Mouse (Mus musculus) CD4-positive, CD25-positive, alpha-beta regulatory T cell, adult 4 months (primary cell): ENCODE measurements around the gene Flt1. TPM values are rescaled to one million over a fixed set of nuclear protein-coding genes. Genes with fewer than 3 reads are reported as not detected.
A peak's percentile ranks its signal among the peaks of the same experiment; 100 is the strongest.
"Not testable (repeated sequence)": the region's sequence is repeated elsewhere in the genome, so short reads cannot be mapped to it uniquely, and the experiment has no call there.

Experiments used
- ATAC-seq: one replicate; pipeline ENCODE4 v1.8.0; 2017
- polyA plus RNA-seq, 2 experiments: library from polyadenylated mRNA; unstranded; fragments of 100-300 nt; shearing (Covaris generic); gene quantifications; one replicate each; pipeline ENCODE4 v1.2.1; 2017

The Flt1 gene
- polyA plus RNA-seq, 2 experiments from 2014 or later, result 0.13 TPM; not detected in 1

DNA sequence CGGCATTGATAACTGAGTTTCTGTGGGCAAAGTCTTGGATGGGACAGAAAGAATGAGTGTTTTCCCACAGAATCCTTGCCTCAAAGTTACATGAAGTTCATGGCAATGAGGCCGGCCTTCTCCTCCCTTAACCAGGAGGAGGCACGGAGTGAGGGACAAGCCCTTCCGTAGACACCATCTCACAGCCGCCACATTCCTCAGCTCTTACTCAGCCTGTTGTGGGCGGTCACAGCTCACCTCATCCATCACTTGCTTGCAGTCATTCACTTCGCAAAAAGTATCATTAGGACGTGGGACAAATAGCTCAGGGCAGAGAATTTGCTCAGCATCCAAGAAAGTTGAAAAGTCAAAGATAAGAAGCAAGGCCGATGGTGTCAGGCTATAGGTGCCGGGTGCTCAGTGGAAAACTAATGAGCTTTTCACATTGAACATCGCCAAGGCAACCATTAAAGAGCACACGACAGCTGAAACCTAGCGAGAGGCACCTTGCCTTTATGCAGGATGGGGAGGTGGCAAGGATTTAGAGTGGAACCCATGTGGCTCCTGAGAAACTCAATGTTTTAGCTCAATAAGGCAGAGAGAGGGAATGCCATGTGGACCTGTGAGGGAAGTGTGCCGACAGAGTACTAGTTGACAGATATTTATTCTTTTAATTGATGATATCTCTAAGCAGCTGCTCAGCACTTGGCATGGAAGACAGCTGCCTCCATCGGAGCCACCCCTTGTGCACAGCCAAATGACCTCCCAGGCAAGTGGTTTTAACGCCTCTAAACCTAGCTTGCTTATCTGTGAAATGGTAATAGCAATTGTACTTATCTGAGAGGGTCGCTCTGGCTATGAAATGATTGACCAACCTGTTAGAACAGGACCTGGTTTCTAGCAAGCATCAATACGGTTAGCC, 124.1 kb downstream of the Flt1 start:
- ATAC-seq, result no peak

DNA sequence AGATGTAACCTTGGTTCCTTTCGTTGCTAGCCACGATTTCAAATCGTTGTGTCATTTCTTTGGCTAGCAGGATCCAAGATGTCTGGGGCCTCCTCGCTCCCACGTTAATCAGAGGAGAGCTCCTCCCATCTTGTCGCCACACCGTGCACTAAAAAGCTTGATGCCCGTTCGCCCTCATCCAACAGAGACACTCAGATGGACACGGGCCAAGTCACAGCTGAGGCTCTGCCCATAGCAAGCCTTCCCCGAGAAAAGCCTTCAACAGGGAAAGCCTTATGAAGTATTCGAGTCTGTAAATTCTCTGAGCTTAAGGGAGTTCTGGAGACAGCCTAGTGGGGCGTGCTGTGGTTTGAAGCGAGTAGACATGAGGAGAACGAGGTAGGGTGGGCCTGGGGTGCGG, 128.0 kb downstream of the Flt1 start:
- ATAC-seq, result no peak

GRCm38 (mm10) chr5:147589814-147590213, 136.0 kb downstream of the Flt1 start:
- no peak for ATAC-seq

DNA sequence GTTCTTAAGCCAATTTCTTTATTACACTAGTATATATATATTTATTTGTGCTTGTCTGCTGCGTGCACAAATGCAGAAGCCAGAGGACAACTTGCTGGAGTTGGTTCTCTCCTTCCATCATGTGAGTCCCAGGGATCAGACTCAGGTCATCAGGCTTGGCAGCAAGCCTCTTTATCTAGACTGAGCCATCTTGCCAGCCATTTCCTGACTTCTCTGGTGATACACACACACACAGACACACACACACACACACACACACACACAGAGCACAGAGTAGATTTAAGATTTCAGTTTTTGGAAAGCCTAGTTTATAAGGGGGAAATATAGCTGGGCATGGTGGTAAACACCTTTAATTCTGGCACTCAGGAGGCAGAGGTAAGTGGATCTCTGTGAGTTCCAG, 140.7 kb downstream of the Flt1 start:
- ATAC-seq, result no peak

- no peak for ATAC-seq
These were observed 141.2 kb downstream of the Flt1 start for GRCm38 (mm10) chr5:147584648-147585047.

DNA sequence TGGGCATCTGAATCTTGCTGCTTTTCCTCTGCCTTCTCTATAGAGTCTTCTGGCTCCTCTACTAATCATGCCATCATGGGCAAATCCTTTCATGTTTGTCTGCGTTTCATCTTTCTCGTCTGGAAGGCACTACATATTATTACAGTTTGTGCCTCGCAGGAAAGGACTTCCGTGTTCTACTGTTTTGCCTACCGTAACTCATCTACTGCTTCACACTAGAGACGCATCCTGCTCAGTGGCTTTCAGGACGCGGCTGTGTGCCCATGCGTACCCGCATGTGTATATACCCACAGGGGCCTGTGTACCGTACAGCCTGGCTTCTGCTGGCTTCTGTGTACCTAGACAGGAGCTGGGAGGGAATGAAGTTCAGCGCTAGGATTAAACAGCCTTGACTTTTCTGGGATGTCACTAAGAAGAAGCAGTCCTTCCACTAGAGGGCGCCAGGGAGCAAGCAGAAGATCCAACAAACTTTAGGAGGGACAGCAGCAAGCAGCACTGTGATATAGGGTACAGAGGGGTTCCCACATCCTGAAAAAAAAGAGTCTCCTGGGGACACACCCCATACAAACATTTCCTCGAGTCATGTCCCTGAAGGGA, 142.0 kb downstream of the Flt1 start:
- peak; percentile 39 for ATAC-seq

GRCm38 (mm10) chr5:147580181-147580580, 145.6 kb downstream of the Flt1 start:
- ATAC-seq, result no peak

GRCm38 (mm10) chr5:147579691-147580090, 146.1 kb downstream of the Flt1 start:
- ATAC-seq, result no peak

DNA sequence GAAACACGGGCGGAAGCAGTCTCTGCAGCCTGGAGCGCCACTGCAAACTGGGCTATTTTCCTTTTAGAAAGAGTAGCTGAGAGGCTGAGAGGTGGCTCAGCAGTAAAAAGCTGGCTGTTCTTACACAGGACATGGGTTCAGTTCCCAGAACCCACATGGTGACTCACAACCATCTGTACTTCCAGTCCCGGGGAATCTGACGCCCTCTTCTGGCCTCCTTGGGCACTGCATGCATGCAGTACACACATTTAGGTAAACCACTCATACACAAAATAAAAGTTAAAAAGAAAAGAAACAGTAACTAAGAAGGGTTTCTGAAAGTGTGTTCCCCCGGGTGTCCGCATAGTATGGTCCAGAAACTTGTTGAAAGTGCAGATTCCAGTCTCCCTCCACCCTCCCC, 146.7 kb downstream of the Flt1 start:
- no peak for ATAC-seq

- no peak for ATAC-seq
These were observed 148.8 kb downstream of the Flt1 start for GRCm38 (mm10) chr5:147577003-147577402.

DNA sequence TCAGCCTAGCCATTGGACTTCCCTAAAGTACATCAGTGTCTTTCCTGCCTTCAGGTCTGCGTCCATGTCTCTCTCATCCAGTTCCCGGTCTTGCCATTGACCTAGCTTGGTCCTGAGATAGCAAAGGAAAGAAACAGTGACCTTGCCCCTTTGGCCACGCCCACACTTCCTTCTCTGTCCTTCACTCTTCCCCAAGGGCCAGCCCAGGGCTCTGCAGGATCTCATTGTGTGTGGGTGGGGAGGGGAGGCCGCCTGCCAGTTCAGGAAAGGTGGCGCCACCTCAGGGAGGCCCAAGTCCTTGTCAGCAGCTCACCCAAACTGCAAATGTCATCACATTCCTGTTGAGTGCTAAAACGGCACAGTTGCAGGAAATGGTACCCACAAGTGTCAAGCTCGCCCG, 151.3 kb downstream of the Flt1 start:
- no peak for ATAC-seq

DNA sequence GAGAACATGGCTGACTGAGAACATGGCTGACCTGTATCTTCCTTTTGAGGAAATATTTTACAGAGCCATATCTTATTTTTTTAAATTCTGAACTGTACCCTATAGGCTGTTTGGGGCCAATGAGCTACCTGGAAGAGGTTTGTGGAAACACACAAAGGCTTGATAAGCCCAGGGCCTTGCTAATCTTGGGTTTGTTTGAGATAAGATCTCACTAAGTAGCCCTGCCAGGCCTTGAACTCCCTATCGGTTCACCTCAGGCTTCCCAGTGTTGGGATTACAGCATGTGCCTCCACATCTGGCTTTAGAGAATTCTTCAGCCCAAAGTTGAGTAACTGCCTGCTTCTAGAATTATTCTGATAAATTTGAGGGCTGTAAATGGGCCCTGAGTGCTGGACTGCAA, 152.3 kb downstream of the Flt1 start:
- no peak for ATAC-seq

DNA sequence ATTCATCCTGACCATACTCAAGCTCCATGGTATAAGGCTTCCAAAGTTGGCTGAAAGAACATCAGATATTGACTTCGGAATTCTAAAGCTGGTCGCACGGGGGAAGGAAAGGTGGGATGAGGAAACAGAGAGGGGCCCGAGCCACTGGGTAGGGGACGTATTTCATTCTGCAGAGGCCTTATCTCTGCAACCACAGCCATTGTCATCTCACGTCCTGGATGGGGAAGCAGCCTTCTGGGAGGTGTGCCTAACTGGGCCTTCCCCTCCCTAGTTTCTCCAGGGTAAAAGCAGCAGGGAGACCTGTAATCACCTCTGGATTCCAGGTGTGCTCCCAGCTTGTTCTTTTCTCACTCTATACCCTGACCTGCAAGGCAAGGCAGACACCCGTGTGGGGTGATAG, 153.1 kb downstream of the Flt1 start:
- no peak for ATAC-seq

- ATAC-seq, result no peak
These were observed 159.5 kb downstream of the Flt1 start for GRCm38 (mm10) chr5:147566335-147566734.

DNA sequence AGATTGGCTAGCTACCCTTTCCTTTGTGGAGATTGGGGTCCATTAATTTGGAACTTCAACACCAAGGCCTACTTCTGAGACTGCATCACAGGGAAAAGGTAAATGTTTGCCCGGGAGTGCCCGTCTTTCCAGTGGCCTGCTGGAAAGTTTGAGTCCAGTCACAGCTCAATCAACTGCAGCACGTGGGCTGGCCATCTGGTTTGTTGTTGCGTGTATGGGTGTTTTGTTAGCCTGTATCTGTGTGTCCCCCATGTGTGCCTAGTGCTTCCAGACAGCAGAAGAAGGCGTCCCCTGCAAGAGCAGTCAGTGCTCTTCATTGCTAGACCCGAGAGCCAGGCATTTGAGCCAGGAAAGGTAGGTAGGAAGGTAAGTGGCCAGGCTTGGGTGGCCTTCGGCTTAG, 160.4 kb downstream of the Flt1 start:
- ATAC-seq, result no peak

GRCm38 (mm10) chr5:147564140-147564590, 161.6 kb downstream of the Flt1 start:
- peak; percentile 86 for ATAC-seq

DNA sequence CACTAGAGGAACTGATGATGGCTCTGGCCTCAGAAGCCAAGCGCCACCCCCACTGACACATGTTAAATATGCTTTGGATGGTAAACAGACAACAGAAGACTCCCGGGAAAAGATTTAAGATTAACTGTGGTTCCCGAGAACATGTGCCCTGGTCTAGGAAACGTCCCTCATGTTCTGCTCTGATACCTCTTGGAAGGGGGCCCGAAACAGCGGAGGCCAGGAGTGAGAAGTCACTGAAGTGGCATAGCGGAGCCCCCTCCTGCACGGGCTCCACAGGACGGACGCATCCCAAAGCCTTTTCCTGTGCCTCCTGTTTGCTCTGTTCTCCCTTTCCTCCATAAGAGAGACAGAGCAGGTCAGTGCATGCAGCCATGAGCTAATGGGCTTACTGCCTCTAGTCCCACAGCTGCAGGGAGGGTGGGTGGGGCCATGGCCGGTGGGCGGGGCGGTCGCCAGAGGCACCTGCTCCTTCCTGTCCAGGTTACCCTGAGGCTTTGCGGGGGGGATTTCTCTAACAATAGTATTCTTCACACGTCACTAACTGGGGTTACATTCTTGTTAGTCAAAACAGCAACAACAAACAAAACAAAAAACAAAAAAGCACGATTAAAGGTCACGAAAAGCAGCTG, 162.2 kb downstream of the Flt1 start:
- ATAC-seq, result peak; percentile 79

DNA sequence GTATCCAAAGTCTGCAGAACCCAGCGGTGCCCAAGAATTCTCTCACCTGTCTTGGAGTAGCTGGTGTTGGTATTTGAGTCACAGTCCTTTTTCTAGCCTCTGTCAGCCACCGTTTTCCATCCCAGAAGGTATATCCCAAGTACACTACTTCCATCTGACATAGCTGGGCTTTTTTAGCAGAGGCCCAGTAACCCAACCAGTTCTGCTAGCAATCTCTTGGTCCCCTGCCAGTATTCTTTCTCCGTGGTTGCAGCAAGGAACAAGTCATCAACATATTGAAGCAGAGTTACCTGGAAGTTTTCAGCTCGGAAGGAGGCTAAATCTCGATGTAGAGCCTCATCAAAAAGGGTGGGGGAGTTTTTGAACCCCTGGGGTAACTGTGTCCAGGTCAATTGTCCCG, 168.2 kb downstream of the Flt1 start:
- not testable (repeated sequence) for ATAC-seq

- no peak for ATAC-seq
These were observed 173.8 kb downstream of the Flt1 start for GRCm38 (mm10) chr5:147551879-147552627.

DNA sequence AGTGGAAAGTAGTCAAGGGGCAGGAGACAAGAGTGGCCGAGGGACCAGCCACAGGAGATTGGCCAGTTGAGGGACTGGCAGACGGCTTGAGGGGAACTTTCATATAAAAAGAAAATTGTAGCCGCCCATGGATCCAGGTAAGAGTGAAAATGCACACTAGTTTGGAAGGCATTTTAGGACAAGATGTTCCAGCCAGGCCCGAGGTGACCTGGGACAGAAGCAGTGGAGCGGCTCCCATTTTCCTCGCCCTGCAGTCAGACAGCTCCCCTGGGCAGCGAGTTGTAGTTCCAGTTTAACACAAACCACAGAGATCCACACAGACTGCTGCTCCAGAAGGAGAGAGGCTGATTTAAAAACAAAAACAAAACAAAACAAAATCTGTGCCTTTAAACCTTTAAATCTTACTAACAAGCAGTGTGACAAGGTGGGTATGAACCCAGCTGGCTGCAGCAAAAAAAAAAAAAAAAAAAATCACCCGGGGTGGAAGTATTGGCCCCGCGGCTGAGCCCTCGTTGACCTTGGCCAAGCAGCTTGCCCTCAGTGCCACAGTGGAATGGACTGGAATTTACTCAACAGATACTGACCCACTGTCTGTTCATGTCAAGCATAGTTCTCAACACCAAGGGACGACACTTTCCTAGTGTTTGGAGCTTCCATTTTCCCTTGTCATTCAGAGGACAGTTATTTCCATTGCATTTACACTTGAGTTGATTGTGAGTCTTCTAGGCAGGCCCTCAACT, 176.6 kb downstream of the Flt1 start:
- ATAC-seq, result no peak

GRCm38 (mm10) chr5:147545731-147546241, 180.0 kb downstream of the Flt1 start:
- peak; percentile 56 for ATAC-seq

GRCm38 (mm10) chr5:147542291-147542690, 183.5 kb downstream of the Flt1 start:
- ATAC-seq, result no peak
